Mouse (Mus musculus) heart, embryonic 14.5 days (tissue): ENCODE measurements around the gene Mto1. TPM values are rescaled to one million over a fixed set of nuclear protein-coding genes. Genes with fewer than 3 reads are reported as not detected.

Source experiments
- ATAC-seq: fragments of 200-750 bp; cut with Nextera tagmentation; 2 replicates; pipeline ENCODE4 v1.8.0; 2017; ENCODE audit warnings: low read depth, moderate TSS enrichment; ENCODE audit not compliant: insufficient number of reproducible peaks, insufficient read depth, low FRiP score
- H3K27ac ChIP-seq, 2 experiments: fragments of 200-500 bp in 1 of 2; fragments of 300-500 bp in 1 of 2; sonication (generic) in 1 of 2; replicated peaks in 1 of 2; 2 replicates each; pipeline ENCODE4 v1.5.1; 2012 to 2014; ENCODE audit warnings: low read depth in 2 of 2, low read length in 2 of 2, control low read depth in 1 of 2, mild to moderate bottlenecking in 1 of 2, mixed read lengths in 1 of 2; ENCODE audit not compliant: control insufficient read depth in 1 of 2, insufficient read depth in 1 of 2
- H3K27me3 ChIP-seq: fragments of 300-500 bp; sonication (generic); 2 replicates; pipeline ENCODE4 v1.6.1; 2014; ENCODE audit warnings: mild to moderate bottlenecking, low read length, control low read depth; ENCODE audit not compliant: control insufficient read depth, insufficient read depth
- H3K36me3 ChIP-seq: fragments of 300-500 bp; sonication (generic); 2 replicates; pipeline ENCODE4 v1.6.1; 2014; ENCODE audit warnings: mild to moderate bottlenecking, control low read depth, low read length, mixed read lengths; ENCODE audit not compliant: control insufficient read depth, insufficient read depth
- H3K4me1 ChIP-seq, 2 experiments: fragments of 200-500 bp in 1 of 2; fragments of 300-500 bp in 1 of 2; sonication (generic) in 1 of 2; 2 replicates each; pipeline ENCODE4 v1.6.1; 2012 to 2014; ENCODE audit warnings: low read length in 2 of 2, control low read depth in 1 of 2, mixed read lengths in 1 of 2; ENCODE audit not compliant: control insufficient read depth in 2 of 2, insufficient read depth in 2 of 2
- H3K4me2 ChIP-seq: fragments of 300-500 bp; sonication (generic); 2 replicates; pipeline ENCODE4 v1.6.1; 2014; ENCODE audit warnings: mild to moderate bottlenecking, low read length
- H3K4me3 ChIP-seq, 2 experiments: fragments of 200-500 bp in 1 of 2; fragments of 300-500 bp in 1 of 2; sonication (generic) in 1 of 2; 2 replicates each; pipeline ENCODE4 v1.5.1; 2012 to 2014; ENCODE audit warnings: low read length in 2 of 2, mild to moderate bottlenecking in 2 of 2, control low read depth in 1 of 2, low read depth in 1 of 2, moderate library complexity in 1 of 2; ENCODE audit not compliant: control insufficient read depth in 1 of 2, insufficient read depth in 1 of 2
- H3K9ac ChIP-seq: fragments of 300-500 bp; sonication (generic); 2 replicates; pipeline ENCODE4 v1.6.1; 2014; ENCODE audit warnings: mild to moderate bottlenecking, low read length
- H3K9me3 ChIP-seq: fragments of 300-500 bp; sonication (generic); 2 replicates; pipeline ENCODE4 v1.6.1; 2016; ENCODE audit warnings: low read length, control low read depth; ENCODE audit not compliant: control insufficient read depth
- WGBS: fragments of 180-500 bp; shearing (Covaris S2); extraction: QIAGEN DNeasy Blood & Tissue Kit; methylation state at CpG from one replicate; pipeline ENCODE4 v1.1.7; 2014; 5-methylcytosine and 5-hydroxymethylcytosine counted together
- polyA plus RNA-seq: library from polyadenylated mRNA; unstranded; fragments of >200 nt; fragmentation: Nextera tagmentation; extraction: Ambion mirVana; gene quantifications from 2 replicates; pipeline ENCODE4 v1.2.1, GENCODE M21; 2014

Gene Mto1
- 30.6 and 33.6 TPM in 2 replicates for polyA plus RNA-seq

GRCm38 (mm10) chr9:78447973-78448873 lies at the start of gene Mto1, which contains the start of gene Gm17324:
TSS of gene Mto1 (plus strand) at chr9:78448208.
TSS of gene Gm17324 (minus strand) at chr9:78448786.
- Histone ChIP-seq H3K9me3 (no peaks in the 10 kb centered on the region), H3K36me3 (peaks cover 29% of the 10 kb centered on the region), H3K4me2 (peak within 1 kb of the TSS; percentile 73), H3K27ac (peak within 1 kb of the TSS; percentile 89 to 97), H3K4me3 (peak within 1 kb of the TSS; percentile 93 to 95), H3K4me1 (peaks cover 3 to 10% of the 10 kb centered on the region in 2 experiments), H3K9ac (peak within 1 kb of the TSS; percentile 92), H3K27me3 (peaks cover 35% of the 10 kb centered on the region)
- under 1% methylated on average over 94 of the region's 96 CpGs for WGBS
- ATAC-seq: peak; percentile 89

DNA sequence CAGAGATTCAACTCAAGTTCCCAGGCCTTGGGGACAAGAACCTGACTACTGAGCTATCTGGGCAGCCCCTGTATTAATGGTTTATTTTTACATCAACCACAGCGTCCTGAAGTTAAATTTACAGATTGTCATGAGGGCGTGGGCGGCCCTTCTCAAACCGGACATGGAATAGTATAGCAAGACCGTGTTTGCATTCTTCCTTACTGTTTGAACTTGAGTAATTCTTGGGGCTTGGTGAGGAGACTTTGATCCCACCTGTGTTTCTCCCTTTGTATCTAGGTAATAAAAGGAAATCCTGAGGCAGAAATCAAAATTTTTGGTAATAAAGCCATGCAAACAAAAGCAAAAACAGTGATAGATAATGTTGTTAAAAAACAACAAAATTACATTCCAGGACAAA lies 47.4 kb upstream of the Mto1 start:
- Histone ChIP-seq H3K4me1 (peaks cover 4 to 7% of the 10 kb centered on the region in 2 experiments; a peak in 3 of 4 replicates), H3K27ac (no peak overlapping the region), H3K9me3 (no peaks in the 10 kb centered on the region), H3K9ac (no peak overlapping the region), H3K4me2 (no peak overlapping the region), H3K27me3 (peaks cover 22% of the 10 kb centered on the region), H3K36me3 (no peaks in the 10 kb centered on the region), H3K4me3 (no peak overlapping the region)
- 74% methylated on average over 5 of the region's 5 CpGs for WGBS
- no peak for ATAC-seq

DNA sequence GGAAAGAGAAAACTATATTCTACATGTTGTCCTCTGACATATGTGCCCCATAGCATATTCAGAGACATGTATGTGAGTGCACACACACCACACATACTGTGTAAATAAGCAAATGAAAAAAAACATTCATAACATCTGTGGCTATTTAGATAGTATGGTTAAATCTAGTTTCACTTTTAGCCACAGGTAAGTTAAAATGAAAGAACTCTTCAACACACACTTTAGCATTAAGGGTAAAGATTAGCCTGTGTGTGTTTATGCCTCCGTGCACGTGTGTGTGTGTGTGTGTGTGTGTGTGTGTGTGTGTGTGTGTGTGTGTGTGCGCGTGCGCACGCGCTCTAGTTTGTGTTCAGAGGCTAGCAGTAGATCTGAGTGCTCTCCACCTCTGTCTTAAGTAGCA lies 46.4 kb upstream of the Mto1 start:
- H3K4me3 ChIP-seq: no peak overlapping the region

DNA sequence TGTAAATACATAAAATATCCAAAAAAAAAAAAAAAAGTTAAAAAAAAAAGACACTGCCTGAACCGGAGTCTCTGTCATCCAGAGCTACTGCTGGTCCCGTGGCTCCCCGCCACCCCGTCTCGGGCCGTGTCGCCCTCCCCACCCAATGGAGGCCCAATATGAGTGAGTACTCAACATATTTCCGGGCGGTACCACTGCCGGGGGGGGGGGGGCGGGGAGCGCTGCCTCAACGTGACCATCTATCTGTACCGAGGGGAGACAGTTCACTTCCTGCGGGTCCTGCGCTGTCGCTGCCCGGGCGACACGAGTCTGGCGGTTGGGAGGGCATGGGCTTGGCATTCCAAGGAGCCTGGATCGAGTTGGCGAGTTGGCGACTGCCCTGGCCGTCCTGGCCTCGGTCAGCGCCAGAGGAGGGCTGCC lies 20.6 kb upstream of the Mto1 start:
- Histone ChIP-seq H3K4me3 (peak overlapping the region; percentile 33 to 35), H3K36me3 (no peaks in the 10 kb centered on the region), H3K4me1 (peaks cover 0 to 6% of the 10 kb centered on the region in 2 experiments; a peak in 1 of 4 replicates), H3K27ac (no peak overlapping the region), H3K4me2 (peak overlapping the region; percentile 77), H3K9me3 (no peaks in the 10 kb centered on the region), H3K9ac (peak overlapping the region; percentile 59), H3K27me3 (no peaks in the 10 kb centered on the region)
- WGBS: 15% methylated on average over 23 of the region's 27 CpGs
- ATAC-seq: no peak

More for the DNA sequence above, 46.4 kb upstream of the Mto1 start:
- Histone ChIP-seq H3K9ac (no peak overlapping the region), H3K27me3 (peaks cover 13% of the 10 kb centered on the region), H3K4me1 (no peaks in the 10 kb centered on the region), H3K27ac (no peak overlapping the region), H3K9me3 (no peaks in the 10 kb centered on the region), H3K36me3 (no peaks in the 10 kb centered on the region), H3K4me2 (no peak overlapping the region)
- no peak for ATAC-seq
- 83% methylated on average over 7 of the region's 7 CpGs for WGBS

DNA sequence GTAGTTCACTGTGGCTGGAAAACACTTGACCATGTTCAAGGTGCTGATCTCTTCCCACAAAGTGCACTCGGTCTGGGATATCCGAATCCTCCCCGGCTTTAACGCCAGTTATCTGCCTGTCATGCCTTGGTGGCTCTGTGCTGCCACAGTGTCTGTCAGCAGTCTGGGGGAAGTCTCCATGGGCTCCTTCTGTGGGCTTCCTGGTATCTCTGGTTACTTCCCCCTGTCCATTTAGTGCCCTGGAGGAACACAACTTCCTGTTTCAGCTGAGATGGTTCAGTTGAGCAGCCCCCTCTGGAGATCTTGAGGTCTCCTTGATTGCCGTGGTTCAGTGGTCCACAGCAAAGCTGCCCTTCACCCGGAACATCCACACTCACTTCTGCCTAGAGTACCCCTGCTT lies 19.8 kb upstream of the Mto1 start:
- no peak for ATAC-seq

GRCm38 (mm10) chr9:78428870-78429432 lies 19.1 kb upstream of the Mto1 start:
- Histone ChIP-seq H3K9ac (no peak overlapping the region), H3K4me1 (peaks cover 0 to 6% of the 10 kb centered on the region in 2 experiments; a peak in 1 of 4 replicates), H3K27ac (no peak overlapping the region), H3K27me3 (no peaks in the 10 kb centered on the region), H3K36me3 (no peaks in the 10 kb centered on the region), H3K4me3 (no peak overlapping the region), H3K4me2 (no peak overlapping the region), H3K9me3 (no peaks in the 10 kb centered on the region)
- 79% methylated on average over 4 of the region's 4 CpGs for WGBS
- no peak for ATAC-seq

More for the DNA sequence above, 19.8 kb upstream of the Mto1 start:
- no peak overlapping the region for H3K4me2 ChIP-seq
- no peak overlapping the region for H3K9ac ChIP-seq
- H3K4me3 ChIP-seq: no peak overlapping the region
- H3K36me3 ChIP-seq: no peaks in the 10 kb centered on the region
- 51% methylated on average over 6 of the region's 6 CpGs for WGBS
- no peaks in the 10 kb centered on the region for H3K9me3 ChIP-seq
- H3K27ac ChIP-seq: no peak overlapping the region
- H3K4me1 ChIP-seq: peaks cover 0 to 6% of the 10 kb centered on the region in 2 experiments; a peak in 1 of 4 replicates
- H3K27me3 ChIP-seq: no peaks in the 10 kb centered on the region

- ATAC-seq: no peak
- Histone ChIP-seq H3K27ac (no peak overlapping the region), H3K9me3 (no peaks in the 10 kb centered on the region), H3K4me2 (no peak overlapping the region), H3K27me3 (no peaks in the 10 kb centered on the region), H3K9ac (no peak overlapping the region), H3K36me3 (no peaks in the 10 kb centered on the region), H3K4me1 (peaks cover 0 to 6% of the 10 kb centered on the region in 2 experiments; a peak in 1 of 4 replicates), H3K4me3 (no peak overlapping the region)
- 60% methylated on average over 2 of the region's 2 CpGs for WGBS
Measured at GRCm38 (mm10) chr9:78429551-78429950, 18.5 kb upstream of the Mto1 start.
